Mouse (Mus musculus) kidney, adult 2 months (tissue): ENCODE results near the gene Tmem80. TPM values are rescaled to one million over a fixed set of nuclear protein-coding genes. Genes with fewer than 3 reads are reported as not detected.

ENCODE experiments used
- DNase-seq: peaks from one replicate; pipeline ENCODE4 v3.0.0; 2021
- H3K27ac ChIP-seq: fragments of 200-500 bp; 2 replicates; pipeline ENCODE4 v1.5.1; 2012; ENCODE audit warnings: low read depth, low read length, control low read depth, inconsistent platforms; ENCODE audit not compliant: insufficient read depth
- H3K27me3 ChIP-seq: fragments of 200-500 bp; replicated peaks from 2 replicates; pipeline ENCODE4 v1.6.1; 2012; ENCODE audit warnings: mild to moderate bottlenecking, moderate library complexity, low read length, inconsistent platforms; ENCODE audit not compliant: control insufficient read depth, insufficient read depth
- H3K36me3 ChIP-seq: fragments of 200-500 bp; 2 replicates; pipeline ENCODE4 v1.6.1; 2012; ENCODE audit warnings: mild to moderate bottlenecking, moderate library complexity, low read length, inconsistent platforms; ENCODE audit not compliant: control insufficient read depth, insufficient read depth
- H3K4me1 ChIP-seq: fragments of 200-500 bp; 2 replicates; pipeline ENCODE4 v1.6.1; 2011; ENCODE audit warnings: low read length; ENCODE audit not compliant: control insufficient read depth, insufficient read depth
- H3K4me3 ChIP-seq: fragments of 200-500 bp; 2 replicates; pipeline ENCODE4 v1.5.1; 2011; ENCODE audit warnings: mild to moderate bottlenecking, low read depth, low read length, control low read depth; ENCODE audit not compliant: insufficient read depth
- CTCF ChIP-seq: fragments of 200-500 bp; conservative IDR thresholded peaks from 2 replicates; pipeline ENCODE4 v1.5.1; 2011; ENCODE audit warnings: low read depth, mild to moderate bottlenecking, control low read depth, low read length, moderate library complexity, mixed read lengths; ENCODE audit not compliant: insufficient read depth, insufficient read length
- POLR2A ChIP-seq: fragments of 200-500 bp; IDR thresholded peaks from one replicate; pipeline ENCODE4 v1.6.1; 2011; ENCODE audit warnings: low read depth, low read length, control low read depth
- WGBS: fragments of 180-500 bp; shearing (Covaris S2); methylation state at CpG from one replicate; pipeline ENCODE4 v1.1.7; 2018; 5-methylcytosine and 5-hydroxymethylcytosine counted together
- polyA plus RNA-seq: library from polyadenylated mRNA; depleted of rRNA; stranded (reverse); fragments of >200 nt; gene quantifications from 2 replicates; pipeline ENCODE4 v1.2.3, GENCODE M21; 2012

Tmem80 gene
- polyA plus RNA-seq, 1 experiment: 53.7 TPM

DNA sequence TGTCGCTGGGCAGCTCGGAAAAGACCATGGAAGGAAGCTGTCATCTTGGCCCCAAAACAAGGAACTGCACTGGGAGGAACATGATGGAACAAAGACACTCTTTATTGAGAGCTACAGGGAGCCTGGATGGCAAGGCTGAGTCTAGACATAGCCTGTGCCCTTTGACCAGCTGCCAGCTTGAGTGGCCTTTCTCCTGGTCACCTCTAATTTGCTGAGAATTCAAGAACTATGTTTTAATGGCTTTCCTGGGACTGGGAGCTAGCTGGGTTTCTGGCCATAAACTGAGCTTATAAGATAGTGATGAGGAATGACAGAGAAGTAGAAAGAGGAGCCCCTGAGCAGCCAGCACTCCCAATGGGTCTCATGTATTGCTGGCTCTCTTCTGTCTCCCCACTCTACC is 15.7 kb downstream of the Tmem80 start:
- Histone ChIP-seq H3K36me3 (peaks cover 3% of the 10 kb centered on the region), H3K4me3 (no peak overlapping the region), H3K27ac (peak overlapping the region; percentile 81), H3K27me3 (no peaks in the 10 kb centered on the region), H3K4me1 (peaks cover 37% of the 10 kb centered on the region)
- no peak for TF ChIP-seq POLR2A
- TF ChIP-seq CTCF: no peak
- peak; percentile 67 for DNase-seq
- WGBS: 70% methylated on average over 2 of the region's 2 CpGs

GRCm38 (mm10) chr7:141343696-141344095 is 16.2 kb downstream of the Tmem80 start:
- Histone ChIP-seq H3K27ac (peak overlapping the region; percentile 81), H3K36me3 (peaks cover 3% of the 10 kb centered on the region), H3K4me3 (no peak overlapping the region), H3K4me1 (peaks cover 35% of the 10 kb centered on the region), H3K27me3 (no peaks in the 10 kb centered on the region)
- DNase-seq: peak; percentile 87
- WGBS: 32% methylated on average over 7 of the region's 7 CpGs
- TF ChIP-seq POLR2A (no peak), CTCF (no peak)

DNA sequence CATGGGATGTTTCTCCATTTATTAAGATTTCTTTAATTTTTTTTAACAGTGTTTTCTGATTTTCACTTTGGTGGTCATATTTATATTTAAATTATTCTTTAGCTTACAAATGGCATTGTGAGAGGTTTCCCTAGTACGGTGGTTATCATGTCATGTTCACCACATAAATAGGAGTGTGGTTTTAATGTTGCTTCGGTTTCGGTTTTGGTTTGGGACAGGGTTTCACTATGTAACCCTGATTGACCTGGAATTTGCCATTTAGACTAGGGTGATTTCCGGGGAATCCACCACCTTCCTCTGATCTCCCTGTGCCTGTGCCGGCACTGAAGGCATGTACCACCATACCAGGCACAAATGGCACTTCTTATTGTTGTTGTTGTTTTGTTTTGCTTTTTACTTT is 17.2 kb downstream of the Tmem80 start:
- no peak for TF ChIP-seq POLR2A
- no peak for TF ChIP-seq CTCF
- H3K4me3 ChIP-seq: no peak overlapping the region
- WGBS: 69% methylated on average over 5 of the region's 5 CpGs
- peaks cover 35% of the 10 kb centered on the region for H3K4me1 ChIP-seq
- DNase-seq: no peak
- H3K27me3 ChIP-seq: no peaks in the 10 kb centered on the region
- H3K36me3 ChIP-seq: peaks cover 3% of the 10 kb centered on the region
- H3K27ac ChIP-seq: no peak overlapping the region

DNA sequence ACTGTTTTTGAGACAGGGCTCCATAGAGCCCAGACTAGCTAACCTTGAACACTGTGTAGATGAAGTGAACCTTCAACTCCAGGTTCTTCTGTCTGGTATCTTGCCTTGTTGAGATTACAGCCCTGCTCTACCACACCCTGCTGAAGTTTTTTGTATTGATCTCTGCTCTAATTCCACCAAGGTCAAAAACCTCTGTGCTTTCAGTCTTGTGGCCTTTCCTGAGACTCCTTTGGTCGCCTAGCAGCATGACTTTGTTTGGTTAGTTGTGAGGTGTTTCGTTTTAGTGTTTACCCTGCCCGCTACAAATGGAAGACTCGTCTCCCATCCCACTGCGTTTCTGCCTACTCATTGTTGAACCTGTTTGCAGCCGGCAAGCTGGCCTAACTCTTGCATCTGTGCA is 23.5 kb downstream of the Tmem80 start:
- WGBS: 63% methylated on average over 6 of the region's 6 CpGs
- no peaks in the 10 kb centered on the region for H3K4me1 ChIP-seq
- peaks cover 3% of the 10 kb centered on the region for H3K36me3 ChIP-seq
- H3K27ac ChIP-seq: no peak overlapping the region
- no peak for DNase-seq
- no peak overlapping the region for H3K4me3 ChIP-seq
- no peaks in the 10 kb centered on the region for H3K27me3 ChIP-seq
- TF ChIP-seq CTCF (no peak), POLR2A (no peak)

GRCm38 (mm10) chr7:141355051-141355450 is 27.5 kb downstream of the Tmem80 start:
- no peaks in the 10 kb centered on the region; the same call in 1 of the 2 replicates for H3K36me3 ChIP-seq

GRCm38 (mm10) chr7:141355626-141356326 is 28.2 kb downstream of the Tmem80 start:
- Histone ChIP-seq H3K27me3 (no peaks in the 10 kb centered on the region), H3K27ac (no peak overlapping the region), H3K4me3 (no peak overlapping the region), H3K4me1 (no peaks in the 10 kb centered on the region), H3K36me3 (no peaks in the 10 kb centered on the region; the same call in 1 of the 2 replicates)
- no peak for TF ChIP-seq POLR2A
- peak; percentile 33; the same call in 1 of the 2 replicates for TF ChIP-seq CTCF
- DNase-seq: no peak
- 64% methylated on average over 12 of the region's 12 CpGs for WGBS

More at GRCm38 (mm10) chr7:141355051-141355450, 27.5 kb downstream of the Tmem80 start:
- Histone ChIP-seq H3K27me3 (no peaks in the 10 kb centered on the region), H3K4me3 (no peak overlapping the region), H3K4me1 (no peaks in the 10 kb centered on the region), H3K27ac (no peak overlapping the region)
- 83% methylated on average over 8 of the region's 8 CpGs for WGBS
- no peak for DNase-seq
- no peak for TF ChIP-seq POLR2A
- TF ChIP-seq CTCF: no peak

DNA sequence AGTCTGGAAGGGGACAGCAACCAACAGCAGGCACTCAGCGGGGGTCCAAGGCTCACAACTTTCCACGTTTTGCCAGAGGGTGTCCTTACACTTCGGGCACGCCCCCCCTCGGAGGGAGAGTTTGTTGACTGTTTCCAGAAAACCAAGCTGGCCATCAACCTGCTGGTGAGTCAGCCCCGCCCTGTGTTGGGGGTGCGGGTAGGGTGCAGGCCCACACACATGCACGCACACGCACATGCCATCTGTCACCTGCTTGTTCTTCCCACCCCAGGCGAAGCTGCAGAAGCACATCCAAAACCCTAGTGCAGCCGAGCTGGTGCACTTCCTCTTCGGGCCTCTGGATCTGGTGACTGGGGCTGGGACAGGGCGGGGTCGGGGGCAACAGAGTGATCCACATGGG is 29.4 kb downstream of the Tmem80 start:
- no peaks in the 10 kb centered on the region for H3K4me1 ChIP-seq
- no peak for DNase-seq
- H3K27me3 ChIP-seq: no peaks in the 10 kb centered on the region
- H3K27ac ChIP-seq: no peak overlapping the region
- no peaks in the 10 kb centered on the region for H3K36me3 ChIP-seq
- H3K4me3 ChIP-seq: no peak overlapping the region
- TF ChIP-seq POLR2A (no peak), CTCF (no peak)
- 81% methylated on average over 14 of the region's 14 CpGs for WGBS
